Mouse (Mus musculus) adipocyte (in vitro differentiated cells): ENCODE data around the gene Nos3.

Experiments used
- DNase-seq: peaks from one replicate; pipeline ENCODE4 v3.0.0-alpha.2; 2016; ENCODE audit warnings: low spot score

Nos3 gene

DNA sequence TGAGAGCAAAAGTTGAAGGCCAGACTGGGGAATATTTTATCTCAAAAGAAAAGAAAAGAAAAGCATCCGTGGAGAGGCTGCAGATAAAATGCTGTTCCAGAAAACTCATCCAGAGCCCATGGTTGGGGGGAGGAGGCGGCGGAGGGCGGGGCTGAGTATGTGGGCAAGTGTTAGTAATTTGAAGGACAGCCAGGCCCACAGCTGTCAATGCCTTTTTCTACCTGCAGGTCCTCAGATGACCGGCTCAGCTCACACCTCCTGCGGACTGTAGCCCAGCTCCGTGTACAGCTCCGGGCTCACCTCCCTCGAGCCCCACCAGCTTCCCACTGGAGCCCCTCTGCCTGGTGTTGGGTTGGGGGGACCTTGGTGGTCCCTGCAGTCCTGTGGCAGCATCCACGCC lies 35.1 kb downstream of the Nos3 start:
- no peak for DNase-seq

DNA sequence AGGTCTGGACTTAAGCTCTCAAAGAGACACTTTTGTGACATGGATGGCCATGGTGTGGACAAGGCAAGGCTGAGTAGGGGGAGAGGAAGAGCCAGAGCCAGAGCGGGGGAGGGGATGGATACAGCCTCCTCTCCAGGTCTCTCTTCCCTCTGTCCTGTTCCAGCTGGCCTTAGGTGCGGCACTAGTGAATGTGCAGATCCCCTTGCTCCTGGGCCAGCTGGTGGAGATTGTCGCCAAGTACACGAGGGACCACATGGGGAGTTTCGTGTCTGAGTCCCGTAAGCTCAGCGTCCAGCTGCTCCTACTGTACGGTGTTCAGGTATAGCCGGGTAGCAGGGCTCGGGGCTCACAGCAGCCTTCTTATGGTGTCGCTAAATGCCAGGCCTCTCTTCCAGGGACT lies 35.8 kb downstream of the Nos3 start:
- DNase-seq = no peak

DNA sequence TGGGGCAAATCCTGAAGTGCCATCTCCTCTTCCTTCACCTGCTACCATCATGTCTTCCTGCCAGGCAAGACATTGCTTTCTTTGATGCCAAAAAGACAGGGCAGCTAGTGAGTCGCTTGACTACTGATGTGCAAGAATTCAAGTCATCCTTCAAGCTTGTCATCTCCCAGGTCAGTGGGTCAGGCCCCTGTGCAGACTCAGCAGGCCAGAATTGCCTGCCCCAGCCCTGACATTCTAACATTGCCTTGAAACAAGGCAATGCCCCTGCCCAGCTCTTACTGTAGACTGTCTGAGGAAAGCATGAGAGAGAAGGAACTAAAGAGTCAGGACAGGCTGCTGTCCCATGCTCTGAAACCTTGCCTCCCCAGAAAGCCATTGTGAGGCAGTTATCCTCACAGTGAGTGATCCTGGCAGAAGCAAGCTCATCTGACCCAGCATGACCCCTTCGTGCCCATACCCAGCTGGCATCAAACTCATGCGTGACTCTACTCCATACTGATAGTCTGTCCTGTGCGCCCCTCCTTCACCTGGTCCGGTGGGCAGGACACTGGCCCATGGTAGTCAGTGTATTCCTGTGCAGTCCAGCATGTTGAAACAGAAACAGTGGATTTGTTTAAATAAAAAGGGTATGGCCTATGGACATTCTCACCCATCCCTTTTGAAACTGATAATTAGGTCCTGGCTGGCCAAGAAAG lies 36.4 kb downstream of the Nos3 start:
- no peak for DNase-seq

DNA sequence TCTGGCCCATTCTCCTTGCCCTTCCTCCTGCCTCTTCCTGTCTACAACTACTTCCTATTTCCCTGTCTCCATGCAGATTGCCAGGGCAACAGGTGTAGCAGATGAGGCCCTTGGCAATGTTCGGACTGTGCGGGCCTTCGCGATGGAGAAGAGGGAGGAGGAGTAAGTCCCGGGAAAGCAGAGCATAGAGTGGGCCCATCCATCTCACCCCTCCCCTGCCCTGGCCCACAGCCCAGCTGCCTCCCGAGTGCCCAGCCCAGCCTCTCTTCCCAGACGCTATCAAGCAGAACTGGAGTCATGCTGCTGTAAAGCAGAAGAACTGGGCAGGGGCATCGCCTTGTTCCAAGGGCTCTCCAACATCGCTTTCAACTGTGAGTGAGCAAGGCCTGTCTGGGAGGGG lies 37.4 kb downstream of the Nos3 start:
- no peak for DNase-seq

DNA sequence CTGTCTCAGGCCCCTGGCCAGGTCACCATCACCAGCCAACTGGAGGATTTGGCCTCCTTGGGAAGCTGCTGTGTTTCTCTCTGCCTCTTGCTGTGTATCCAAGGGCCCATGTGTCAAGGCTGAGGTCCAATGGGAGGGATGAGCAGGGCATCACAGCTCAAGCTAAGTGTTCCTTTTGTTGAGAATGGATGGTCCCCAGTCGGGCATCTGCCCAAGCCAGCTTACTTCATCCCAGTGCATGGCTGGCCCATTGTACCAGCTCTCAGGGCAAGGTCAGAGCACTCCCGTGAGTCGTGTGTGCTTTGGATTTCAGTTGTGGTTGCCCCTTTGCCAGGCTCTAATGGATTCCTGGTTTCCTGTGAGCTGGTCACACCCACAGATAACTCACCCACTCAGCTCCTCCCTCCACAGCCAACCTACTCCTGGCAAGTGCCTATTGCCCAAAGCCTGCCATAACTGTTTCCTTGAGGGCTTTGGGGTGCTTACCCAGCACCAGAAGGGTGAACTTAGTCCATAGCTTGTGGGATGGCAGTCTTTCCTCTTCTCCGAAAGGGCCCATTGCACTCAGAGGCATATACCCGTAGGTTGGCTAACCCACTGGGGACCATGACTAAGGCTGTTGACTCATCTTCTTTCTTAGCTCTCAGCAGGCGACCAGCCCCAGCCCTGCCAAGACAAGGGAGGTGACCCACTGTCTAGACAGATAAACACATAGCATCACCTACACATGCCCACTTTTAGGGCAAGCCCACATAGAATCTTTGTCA lies 40.2 kb downstream of the Nos3 start:
- peak; percentile 47 for DNase-seq

DNA sequence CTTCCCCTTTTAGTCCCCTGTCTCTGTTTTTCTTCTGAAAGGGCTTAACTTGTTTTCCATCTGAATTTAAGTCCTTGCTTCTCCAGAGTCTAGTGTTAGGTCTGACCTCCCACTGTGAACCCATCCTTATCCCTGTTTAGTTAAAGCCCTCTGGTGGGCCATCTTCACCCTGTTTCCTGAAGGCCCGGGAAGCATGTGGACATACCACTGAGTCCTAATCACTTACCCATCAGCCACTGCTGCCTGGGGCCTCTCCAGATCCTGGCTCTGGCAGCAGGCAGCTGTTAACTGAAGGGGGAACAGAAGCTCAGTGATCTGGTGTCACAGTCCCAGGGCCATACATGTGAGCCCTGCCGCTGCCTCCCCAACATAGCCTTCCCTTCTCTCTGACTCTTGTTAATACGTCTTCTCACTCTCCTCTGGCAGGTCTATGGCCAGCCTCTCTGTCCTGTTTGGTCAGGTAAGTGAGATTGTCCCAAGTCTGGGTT lies 40.8 kb downstream of the Nos3 start:
- DNase-seq = no peak

DNA sequence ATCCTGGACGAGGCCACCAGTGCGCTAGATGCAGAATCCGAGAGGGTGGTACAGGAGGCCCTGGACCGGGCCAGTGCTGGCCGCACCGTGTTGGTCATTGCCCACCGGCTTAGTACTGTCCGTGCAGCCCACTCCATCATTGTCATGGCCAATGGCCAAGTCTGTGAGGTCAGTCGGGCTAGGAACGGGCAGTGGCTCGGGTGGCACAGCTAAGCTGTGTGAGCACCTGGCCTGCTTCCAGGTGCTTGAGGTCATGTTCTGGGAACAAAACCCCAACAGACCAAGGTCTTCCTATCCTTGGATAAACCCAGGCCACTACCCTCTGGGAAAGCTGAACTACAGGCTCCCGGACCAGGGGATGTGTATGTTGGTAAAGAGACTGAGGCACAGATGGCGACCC lies 44.0 kb downstream of the Nos3 start:
- no peak for DNase-seq

DNA sequence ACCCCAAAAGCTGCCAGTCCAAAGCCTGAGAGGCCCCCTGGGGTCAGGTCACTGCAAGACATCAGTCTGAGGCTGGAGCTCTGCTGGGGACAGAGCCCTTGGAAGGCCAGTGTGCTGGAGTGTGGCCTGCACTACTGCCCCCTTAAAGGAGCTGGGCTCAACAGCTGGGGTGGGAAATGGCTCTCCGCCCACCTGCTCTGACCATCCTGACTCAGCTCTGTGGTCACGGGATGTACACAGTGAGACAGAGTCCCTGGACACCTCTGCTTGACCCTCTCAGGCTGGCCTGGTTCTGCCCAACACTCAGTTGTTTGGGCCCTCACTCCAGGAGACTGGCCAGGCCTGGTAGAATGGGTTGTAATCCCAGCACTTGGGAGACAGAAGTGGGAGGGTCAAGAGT lies 44.9 kb downstream of the Nos3 start:
- no peak for DNase-seq

DNA sequence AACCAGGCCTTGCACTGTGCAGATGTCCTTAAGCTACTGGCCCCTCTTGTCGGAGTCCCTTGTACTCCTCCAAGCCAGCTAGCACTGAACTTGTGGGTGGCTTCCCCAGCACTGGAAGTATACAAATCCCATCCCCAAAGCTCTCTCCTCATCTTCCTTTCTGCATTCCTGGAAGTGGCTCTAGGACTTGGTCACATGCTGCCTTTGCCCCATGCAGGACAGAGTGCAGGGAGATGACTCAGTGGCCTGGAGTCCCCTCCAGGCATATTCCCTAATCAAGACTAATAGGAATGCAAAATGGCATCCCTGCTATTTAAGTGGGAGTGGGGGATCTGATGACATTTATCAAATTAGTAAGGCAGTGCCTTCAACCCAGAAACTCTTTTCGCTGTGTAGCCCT lies 47.5 kb downstream of the Nos3 start:
- peak; percentile 24 for DNase-seq

DNA sequence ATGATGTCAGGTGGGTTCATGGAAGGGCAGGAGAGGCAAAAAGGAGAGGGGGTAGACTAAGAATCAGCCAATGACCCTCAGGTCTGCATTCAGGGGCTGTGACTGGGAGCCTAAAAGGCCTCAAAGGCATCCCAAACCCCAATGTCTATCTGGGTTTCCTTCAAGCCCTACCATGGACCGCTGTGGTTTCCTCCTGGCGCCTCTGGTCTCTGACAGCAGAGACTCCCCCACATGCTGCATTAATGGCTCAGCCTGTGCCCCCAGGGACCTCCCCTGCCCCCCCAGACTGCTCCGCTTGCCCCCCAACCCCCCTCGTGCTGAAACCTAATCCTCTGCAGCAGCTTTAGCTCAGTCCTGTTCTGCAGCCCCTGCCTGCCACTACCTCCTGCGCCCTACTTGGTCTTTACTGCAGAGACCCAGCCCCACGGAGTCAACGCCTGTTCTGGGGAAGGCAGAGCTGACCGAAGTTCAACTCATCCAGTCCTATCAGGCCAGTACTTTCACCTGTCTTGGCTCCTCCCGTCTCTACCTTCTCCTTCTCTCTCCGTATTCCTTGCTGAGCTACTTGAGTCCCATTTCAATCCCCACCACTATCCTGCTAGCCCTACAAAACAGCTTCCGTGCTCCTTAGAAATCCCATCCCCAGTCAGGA lies 48.6 kb downstream of the Nos3 start, which contains the start of gene Asic3:
Gene Asic3, plus strand, starts transcription at position 351 of the 652 bp plus-strand sequence.
- DNase-seq = no peak

DNA sequence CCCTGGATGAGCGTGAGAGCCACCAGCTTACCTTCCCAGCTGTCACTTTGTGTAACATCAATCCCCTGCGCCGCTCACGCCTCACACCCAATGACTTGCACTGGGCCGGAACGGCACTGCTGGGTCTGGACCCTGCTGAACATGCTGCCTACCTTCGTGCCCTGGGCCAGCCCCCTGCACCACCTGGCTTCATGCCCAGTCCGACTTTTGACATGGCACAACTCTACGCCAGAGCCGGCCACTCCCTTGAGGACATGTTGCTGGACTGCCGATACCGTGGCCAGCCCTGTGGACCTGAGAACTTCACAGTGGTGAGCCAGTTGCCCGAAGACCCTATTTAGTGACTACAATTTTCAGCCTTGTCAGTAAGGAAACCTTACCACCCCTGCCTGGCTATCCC lies 49.3 kb downstream of the Nos3 start:
- no peak for DNase-seq

DNA sequence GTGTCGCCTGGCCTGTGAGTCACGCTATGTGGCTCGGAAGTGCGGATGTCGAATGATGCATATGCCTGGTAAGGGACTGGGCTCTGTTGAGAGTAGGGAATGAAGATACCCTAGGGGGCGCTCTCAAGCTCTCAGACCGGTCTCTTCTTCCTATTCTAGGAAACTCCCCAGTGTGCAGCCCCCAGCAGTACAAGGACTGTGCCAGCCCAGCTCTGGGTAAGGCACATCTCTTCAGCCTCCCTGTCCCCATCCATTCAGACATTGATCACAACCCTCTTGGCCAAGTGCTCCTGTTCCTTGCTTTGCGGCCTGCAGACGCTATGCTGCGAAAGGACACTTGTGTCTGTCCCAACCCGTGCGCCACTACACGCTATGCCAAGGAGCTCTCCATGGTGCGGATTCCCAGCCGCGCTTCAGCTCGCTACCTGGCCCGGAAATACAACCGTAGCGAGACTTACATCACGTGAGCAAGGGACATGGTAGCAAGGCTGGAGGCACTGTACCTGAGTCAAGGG lies 51.7 kb downstream of the Nos3 start:
- peak; percentile 49 for DNase-seq

DNA sequence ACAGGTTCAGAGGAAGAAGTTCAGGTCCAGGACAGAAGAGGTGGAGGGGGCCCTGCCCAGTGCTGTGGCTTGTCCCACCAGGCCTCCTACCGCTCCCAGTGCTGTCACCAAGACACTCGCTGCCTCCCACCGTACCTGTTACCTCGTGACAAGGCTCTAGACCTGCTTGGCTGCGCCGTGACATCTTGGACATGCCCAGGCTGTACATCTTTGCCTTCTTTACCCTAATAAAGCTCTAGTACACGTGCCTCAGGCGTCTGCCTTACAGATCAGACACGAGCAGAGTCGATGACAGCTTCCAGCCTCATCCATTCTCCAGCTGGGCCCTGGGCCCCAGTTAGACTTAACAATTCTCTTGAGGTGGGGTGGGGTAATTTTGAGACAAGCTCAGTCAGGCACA lies 53.0 kb downstream of the Nos3 start:
- DNase-seq = no peak

DNA sequence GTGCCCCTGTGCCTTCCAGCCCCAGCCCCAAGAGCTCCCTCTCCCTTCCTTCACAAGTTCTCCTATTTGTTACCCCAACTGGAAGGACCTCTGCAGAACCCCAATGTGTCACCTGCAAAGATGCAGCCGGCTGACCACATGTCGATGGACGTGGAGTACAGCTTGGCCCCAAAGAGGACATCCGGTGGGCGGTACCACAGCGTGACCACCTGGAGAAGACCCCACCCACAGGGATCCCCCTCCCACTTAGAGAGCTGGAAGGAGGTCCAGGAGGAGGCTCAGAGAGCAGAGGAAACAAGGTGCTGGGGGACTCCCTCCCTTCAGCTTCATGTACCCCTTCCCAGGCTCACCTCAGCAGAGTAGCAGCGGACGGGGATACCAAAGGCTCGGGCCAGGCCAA lies 55.8 kb downstream of the Nos3 start:
- DNase-seq = no peak

DNA sequence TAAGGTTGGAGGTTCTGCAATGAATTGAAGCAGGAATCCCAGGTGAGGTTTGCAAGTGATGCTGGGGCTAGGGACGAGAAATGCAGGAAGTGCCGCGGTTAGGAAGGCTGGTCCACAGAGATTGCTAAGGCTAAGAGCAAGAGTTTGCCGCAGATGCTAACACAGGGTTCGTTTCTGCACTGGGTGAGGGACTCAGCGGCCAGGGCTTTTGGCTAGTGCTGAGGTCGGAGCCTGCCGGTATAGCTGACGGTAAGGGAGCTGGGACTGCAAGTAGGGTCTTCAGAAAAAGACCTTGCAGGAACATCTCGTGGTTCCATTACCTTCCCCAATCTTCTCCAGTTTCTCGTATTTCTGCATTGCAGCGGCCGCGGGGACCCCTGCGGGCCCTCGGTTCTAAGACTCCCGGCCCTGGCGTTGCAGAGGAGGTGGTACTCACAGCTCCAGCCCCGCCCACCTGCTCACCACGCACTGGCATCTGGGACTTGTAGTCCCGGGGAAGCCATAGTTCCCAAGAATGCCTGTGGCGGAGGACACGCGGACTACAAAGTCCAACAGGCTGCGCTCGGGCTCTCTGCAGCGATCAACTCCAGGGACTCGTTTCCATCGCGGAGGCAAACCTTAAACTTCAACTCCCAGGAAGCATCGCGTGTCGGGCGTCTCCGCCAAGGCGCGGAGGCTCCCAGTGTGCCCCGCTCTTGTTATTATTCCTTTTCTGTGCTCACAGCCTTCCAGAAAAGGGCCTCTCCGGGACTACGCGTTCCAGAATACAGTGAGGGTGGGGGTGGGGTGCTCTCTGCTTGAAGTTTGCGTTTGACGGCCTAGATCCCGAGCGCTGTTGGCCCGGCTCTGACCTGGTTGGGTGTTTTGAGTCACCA lies 58.8 kb downstream of the Nos3 start, which contains the start of the genes Cdk5 and Slc4a2:
Gene Cdk5, minus strand, starts transcription at position 402 of the 875 bp plus-strand sequence.
Gene Slc4a2, plus strand, starts transcription at position 709 of the 875 bp plus-strand sequence.
- peak; percentile 100 for DNase-seq

DNA sequence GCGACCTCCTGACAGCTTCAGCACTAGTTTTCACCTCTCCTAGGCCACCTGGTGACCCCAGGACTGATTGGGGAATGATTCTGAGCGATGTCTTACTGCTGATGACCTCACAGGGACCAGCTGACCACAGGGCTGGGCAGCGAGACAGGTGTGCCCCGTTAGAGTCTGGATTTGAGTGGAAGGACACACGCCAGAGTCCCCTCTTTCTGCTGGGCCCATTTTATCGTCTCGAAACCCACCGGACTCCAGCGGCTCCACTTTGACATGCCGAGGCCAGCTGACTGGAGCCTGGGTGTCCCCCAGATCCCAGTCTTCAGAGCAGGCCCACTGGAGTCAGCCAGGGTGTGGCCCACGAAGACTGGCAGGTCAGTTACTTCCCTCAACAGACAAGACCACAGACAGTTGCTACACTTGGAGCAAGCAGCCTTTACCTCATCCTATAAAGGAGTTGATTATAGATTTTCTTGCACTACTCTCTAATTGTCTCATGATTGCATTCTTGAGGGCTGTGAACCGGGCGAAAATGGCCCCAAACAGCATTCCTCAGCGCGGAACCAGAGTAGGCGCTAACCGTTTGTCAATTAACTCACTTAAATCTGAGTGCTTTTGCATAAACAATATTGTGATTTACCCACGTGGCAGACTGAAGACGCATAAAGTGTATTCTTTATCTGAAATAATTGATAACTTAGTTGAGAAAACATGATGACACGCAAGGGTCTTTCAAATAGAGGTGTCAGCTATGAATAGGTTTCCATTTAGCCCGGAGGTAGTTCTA lies 59.6 kb downstream of the Nos3 start:
- no peak for DNase-seq

DNA sequence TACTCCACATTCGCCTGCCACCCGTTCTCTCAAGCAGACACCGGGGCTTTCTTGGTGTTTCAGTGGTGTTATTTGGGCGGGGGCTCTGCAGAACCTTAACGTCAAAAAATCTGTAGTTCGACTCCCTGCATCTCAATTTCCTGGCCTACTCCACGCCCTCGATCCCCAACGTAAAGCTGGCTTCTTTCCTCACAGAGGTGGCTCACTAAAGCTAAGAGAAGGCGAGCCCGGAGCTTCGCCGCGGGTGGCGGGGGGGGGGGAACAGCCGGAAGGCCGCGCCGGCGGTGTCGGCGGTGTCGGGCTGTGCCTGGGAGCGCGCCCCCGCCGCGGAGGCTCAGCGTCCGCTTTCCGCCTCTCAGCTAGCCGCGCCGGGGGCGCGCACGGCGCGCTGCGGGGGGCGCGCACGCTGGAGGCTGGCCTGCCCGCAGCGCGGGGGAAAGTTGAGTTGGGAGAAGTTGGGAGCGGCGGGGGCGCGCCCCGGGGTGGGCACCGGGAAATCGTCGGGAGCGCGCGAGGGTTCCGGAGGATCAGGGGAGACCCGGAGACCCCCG lies 60.3 kb downstream of the Nos3 start:
- peak; percentile 76 for DNase-seq

DNA sequence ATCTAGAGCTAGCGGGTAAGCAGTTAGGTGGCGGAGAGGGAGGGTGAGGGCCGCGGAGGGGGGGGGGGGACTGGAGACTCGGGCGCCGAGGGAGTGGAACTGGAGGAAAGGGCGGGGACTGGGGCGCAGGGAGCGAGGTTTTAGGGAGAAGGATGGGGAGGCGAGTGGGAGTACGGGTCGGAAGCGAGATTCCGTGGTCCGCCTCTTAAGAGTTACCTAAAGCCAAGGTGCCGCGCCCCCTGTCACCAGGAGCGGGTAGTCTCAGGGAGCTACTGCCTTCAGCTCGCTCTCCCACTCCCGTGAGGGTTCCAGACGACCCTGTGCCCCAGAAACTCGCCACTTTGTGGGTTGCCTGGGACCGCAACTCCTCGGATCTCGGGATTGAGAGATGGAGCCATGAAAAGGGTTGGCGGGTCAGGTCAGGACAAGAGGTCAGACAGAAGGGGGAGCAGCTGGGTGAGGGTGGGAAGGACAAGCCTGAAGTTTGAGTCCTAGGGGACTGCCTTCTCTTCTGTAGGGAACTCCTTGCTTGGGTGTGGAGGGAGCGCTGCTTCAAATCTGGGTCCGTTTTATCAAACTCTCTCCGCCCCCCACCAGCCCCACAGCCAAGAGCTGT lies 60.9 kb downstream of the Nos3 start:
- DNase-seq = peak; percentile 39

DNA sequence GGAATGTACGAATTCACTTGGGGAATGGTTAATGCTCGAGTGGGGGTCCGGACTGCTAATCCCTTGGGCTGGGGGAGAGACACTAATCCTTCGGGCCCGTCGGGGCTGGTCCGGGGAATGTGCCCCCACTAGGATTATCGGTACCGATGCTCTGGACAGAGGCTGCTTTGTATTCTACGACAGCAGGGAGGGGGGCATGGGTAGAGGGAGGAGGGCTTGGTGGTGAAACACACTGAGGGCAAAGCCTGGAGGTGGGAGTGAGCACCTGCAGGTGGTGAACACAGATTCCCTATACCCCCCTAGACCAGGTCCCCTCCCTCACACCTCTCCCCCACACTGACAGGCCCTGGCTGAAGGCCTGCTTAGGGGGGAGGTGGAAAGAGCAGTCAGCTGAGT lies 61.4 kb downstream of the Nos3 start:
- DNase-seq = no peak
